Mouse (Mus musculus) MEL (cell line): ENCODE measurements around the gene Dock9. TPM values are rescaled to one million over a fixed set of nuclear protein-coding genes. Genes with fewer than 3 reads are reported as not detected.

Experiments used
- DNase-seq: peaks from one replicate; pipeline ENCODE4 v3.0.0; 2011; ENCODE audit warnings: low read depth, low spot score
- H3K27ac ChIP-seq: 2 replicates; pipeline ENCODE4 v1.5.1; 2012; ENCODE audit warnings: low read depth, mild to moderate bottlenecking, control low read depth, low read length, moderate library complexity; ENCODE audit not compliant: control insufficient read depth
- H3K27me3 ChIP-seq, 2 experiments: fragments of 150-350 bp in 1 of 2; sonication (generic) in 1 of 2; 2 replicates each; pipeline ENCODE4 v1.6.1; 2012; ENCODE audit warnings: low read length in 2 of 2, mild to moderate bottlenecking in 2 of 2, improper control_type of control experiment in 1 of 2, moderate library complexity in 1 of 2; ENCODE audit not compliant: insufficient read depth in 2 of 2, control insufficient read depth in 1 of 2
- H3K36me3 ChIP-seq, 2 experiments: 2 replicates each; pipeline ENCODE4 v1.6.1; 2012 to 2014; ENCODE audit warnings: low read length in 2 of 2, improper control_type of control experiment in 1 of 2, inconsistent platforms in 1 of 2, mild to moderate bottlenecking in 1 of 2; ENCODE audit not compliant: insufficient read depth in 2 of 2, control insufficient read depth in 1 of 2
- H3K4me1 ChIP-seq, 2 experiments: fragments of 150-350 bp in 1 of 2; sonication (generic) in 1 of 2; 2 replicates each; pipeline ENCODE4 v1.6.1; 2012; ENCODE audit warnings: low read length in 2 of 2, improper control_type of control experiment in 1 of 2, mild to moderate bottlenecking in 1 of 2; ENCODE audit not compliant: insufficient read depth in 2 of 2, control insufficient read depth in 1 of 2
- H3K4me3 ChIP-seq, 2 experiments: fragments of 150-350 bp in 1 of 2; sonication (generic) in 1 of 2; 2 replicates each; pipeline ENCODE4 v1.5.1; 2012; ENCODE audit warnings: low read depth in 2 of 2, low read length in 2 of 2, mild to moderate bottlenecking in 2 of 2, moderate library complexity in 2 of 2, control low read depth in 1 of 2, improper control_type of control experiment in 1 of 2; ENCODE audit not compliant: control insufficient read depth in 1 of 2, insufficient read depth in 1 of 2
- H3K79me2 ChIP-seq: 2 replicates; pipeline ENCODE4 v1.6.1; 2012; ENCODE audit warnings: mild to moderate bottlenecking, low read length, moderate library complexity; ENCODE audit not compliant: control insufficient read depth, poor library complexity, insufficient read depth
- H3K9ac ChIP-seq: 2 replicates; pipeline ENCODE4 v1.6.1; 2012; ENCODE audit warnings: low read depth, mild to moderate bottlenecking, control low read depth, low read length, moderate library complexity; ENCODE audit not compliant: control insufficient read depth, poor library complexity, severe bottlenecking
- H3K9me3 ChIP-seq: fragments of 150-350 bp; sonication (generic); replicated peaks from 2 replicates; pipeline ENCODE4 v1.6.1; 2012; ENCODE audit warnings: mild to moderate bottlenecking, low read length, improper control_type of control experiment, moderate library complexity; ENCODE audit not compliant: insufficient read depth
- BHLHE40 ChIP-seq: IDR thresholded peaks from 2 replicates; pipeline ENCODE4 v1.6.1; 2012; ENCODE audit warnings: low read depth, mild to moderate bottlenecking, inconsistent platforms, low read length, improper control_type of control experiment, borderline replicate concordance
- CHD1 ChIP-seq: IDR thresholded peaks from 2 replicates; pipeline ENCODE4 v1.6.1; 2012; ENCODE audit warnings: low read depth, mild to moderate bottlenecking, inconsistent platforms, low read length, improper control_type of control experiment
- E2F4 ChIP-seq: IDR thresholded peaks from 2 replicates; pipeline ENCODE4 v1.6.1; 2011; ENCODE audit warnings: low read depth, low read length, improper control_type of control experiment, borderline replicate concordance
- EP300 ChIP-seq, 2 experiments: IDR thresholded peaks; 2 replicates each; pipeline ENCODE4 v1.6.1; 2011; ENCODE audit warnings: improper control_type of control experiment in 2 of 2, low read length in 2 of 2, low read depth in 1 of 2, mild to moderate bottlenecking in 1 of 2
- GABPA ChIP-seq: IDR thresholded peaks from 2 replicates; pipeline ENCODE4 v1.6.1; 2012; ENCODE audit warnings: low read depth, mild to moderate bottlenecking, inconsistent platforms, low read length, improper control_type of control experiment, moderate library complexity
- JUND ChIP-seq: IDR thresholded peaks from 2 replicates; pipeline ENCODE4 v1.6.1; 2011; ENCODE audit warnings: low read depth, mild to moderate bottlenecking, improper control_type of control experiment, low read length
- KAT2A ChIP-seq: conservative IDR thresholded peaks from 2 replicates; pipeline ENCODE4 v1.6.1; 2012; ENCODE audit warnings: low read depth, low read length, improper control_type of control experiment, inconsistent platforms
- MAFK ChIP-seq: IDR thresholded peaks from 2 replicates; pipeline ENCODE4 v1.6.1; 2011; ENCODE audit warnings: low read depth, mild to moderate bottlenecking, low read length, improper control_type of control experiment, borderline replicate concordance
- MAX ChIP-seq: IDR thresholded peaks from 2 replicates; pipeline ENCODE4 v1.6.1; 2011; ENCODE audit warnings: low read length, improper control_type of control experiment
- MAZ ChIP-seq: IDR thresholded peaks from 2 replicates; pipeline ENCODE4 v1.6.1; 2012; ENCODE audit warnings: low read depth, mild to moderate bottlenecking, inconsistent platforms, low read length, improper control_type of control experiment
- MEF2A ChIP-seq: IDR thresholded peaks from 2 replicates; pipeline ENCODE4 v1.6.1; 2014; ENCODE audit warnings: low read depth, mild to moderate bottlenecking, inconsistent platforms, low read length, improper control_type of control experiment; ENCODE audit not compliant: poor library complexity, insufficient replicate concordance, severe bottlenecking; ENCODE audit errors: extremely low read depth
- MXI1 ChIP-seq: IDR thresholded peaks from 2 replicates; pipeline ENCODE4 v1.6.1; 2011; ENCODE audit warnings: mild to moderate bottlenecking, low read depth, low read length, improper control_type of control experiment
- MYC ChIP-seq: IDR thresholded peaks from 2 replicates; pipeline ENCODE4 v1.6.1; 2011; ENCODE audit warnings: low read depth, mild to moderate bottlenecking, low read length, improper control_type of control experiment, moderate library complexity
- NELFE ChIP-seq: IDR thresholded peaks from 2 replicates; pipeline ENCODE4 v1.6.1; 2011; ENCODE audit warnings: low read depth, low read length, improper control_type of control experiment
- NRF1 ChIP-seq: IDR thresholded peaks from 2 replicates; pipeline ENCODE4 v1.6.1; 2014; ENCODE audit warnings: low read depth, mild to moderate bottlenecking, inconsistent platforms, low read length, improper control_type of control experiment, moderate library complexity; ENCODE audit not compliant: poor library complexity, insufficient read depth, severe bottlenecking
- POLR2A ChIP-seq, 2 experiments: IDR thresholded peaks; 2 replicates each; pipeline ENCODE4 v1.6.1; 2011 to 2012; ENCODE audit warnings: low read length in 2 of 2, mild to moderate bottlenecking in 2 of 2, control low read depth in 1 of 2, improper control_type of control experiment in 1 of 2, low read depth in 1 of 2, moderate library complexity in 1 of 2; ENCODE audit not compliant: control insufficient read depth in 1 of 2, insufficient read depth in 1 of 2, poor library complexity in 1 of 2
- POLR2AphosphoS2 ChIP-seq: IDR thresholded peaks from 2 replicates; pipeline ENCODE4 v1.6.1; 2011; ENCODE audit warnings: low read length, improper control_type of control experiment
- POLR2AphosphoS5 ChIP-seq: IDR thresholded peaks from 2 replicates; pipeline ENCODE4 v1.6.1; 2012; ENCODE audit warnings: low read depth, borderline replicate concordance, mild to moderate bottlenecking, inconsistent platforms, low read length, moderate library complexity, mixed read lengths
- SIN3A ChIP-seq: IDR thresholded peaks from 2 replicates; pipeline ENCODE4 v1.6.1; 2012; ENCODE audit warnings: low read length, improper control_type of control experiment, inconsistent platforms
- SMC3 ChIP-seq: IDR thresholded peaks from 2 replicates; pipeline ENCODE4 v1.6.1; 2011; ENCODE audit warnings: low read depth, low read length, improper control_type of control experiment
- TAL1 ChIP-seq: IDR thresholded peaks from 2 replicates; pipeline ENCODE4 v1.6.1; 2012; ENCODE audit warnings: mild to moderate bottlenecking, inconsistent platforms, low read length, moderate library complexity, mixed read lengths
- TBP ChIP-seq: IDR thresholded peaks from 2 replicates; pipeline ENCODE4 v1.8.0; 2011; ENCODE audit warnings: low read depth, low read length, improper control_type of control experiment
- TCF12 ChIP-seq: IDR thresholded peaks from 2 replicates; pipeline ENCODE4 v1.6.1; 2014; ENCODE audit warnings: low read depth, mild to moderate bottlenecking, inconsistent platforms, low read length, improper control_type of control experiment, moderate library complexity
- UBTF ChIP-seq: IDR thresholded peaks from 2 replicates; pipeline ENCODE4 v1.6.1; 2012; ENCODE audit warnings: low read depth, mild to moderate bottlenecking, inconsistent platforms, low read length, improper control_type of control experiment, moderate library complexity, borderline replicate concordance; ENCODE audit not compliant: insufficient read depth
- USF1 ChIP-seq: IDR thresholded peaks from 2 replicates; pipeline ENCODE4 v1.6.1; 2014; ENCODE audit warnings: low read depth, mild to moderate bottlenecking, inconsistent platforms, low read length, improper control_type of control experiment, moderate library complexity
- USF2 ChIP-seq, 2 experiments: IDR thresholded peaks; 2 replicates each; pipeline ENCODE4 v1.6.1; 2011 to 2012; ENCODE audit warnings: improper control_type of control experiment in 2 of 2, low read length in 2 of 2, borderline replicate concordance in 1 of 2, inconsistent platforms in 1 of 2, low read depth in 1 of 2, mild to moderate bottlenecking in 1 of 2; ENCODE audit not compliant: insufficient read depth in 1 of 2
- ZC3H11A ChIP-seq: IDR thresholded peaks from 2 replicates; pipeline ENCODE4 v1.6.1; 2012; ENCODE audit warnings: low read depth, mild to moderate bottlenecking, inconsistent platforms, low read length, improper control_type of control experiment
- ZKSCAN1 ChIP-seq: IDR thresholded peaks from 2 replicates; pipeline ENCODE4 v1.6.1; 2012; ENCODE audit warnings: low read depth, mild to moderate bottlenecking, inconsistent platforms, low read length, improper control_type of control experiment, moderate library complexity
- polyA plus RNA-seq, 2 experiments: library from polyadenylated mRNA; stranded (reverse) in 1 of 2; unstranded in 1 of 2; fragments of >175 nt in 1 of 2; fragments of >200 nt in 1 of 2; gene quantifications; 2 replicates each; pipeline versions ENCODE4 v1.2.1 to v1.2.4; 2012; ENCODE audit warnings: low replicate concordance in 2 of 2, low read depth in 1 of 2; ENCODE audit not compliant: insufficient read length in 2 of 2, insufficient read depth in 1 of 2, missing spikeins in 1 of 2
- total RNA-seq: library from RNA; depleted of rRNA; stranded (reverse); fragments of 300-350 nt; gene quantifications from 2 replicates; pipeline ENCODE4 v1.2.3, GENCODE M21; 2012

The Dock9 gene
- total and polyA plus RNA-seq, 3 experiments, result 6.3 to 9.4 TPM; not detected in 1

DNA sequence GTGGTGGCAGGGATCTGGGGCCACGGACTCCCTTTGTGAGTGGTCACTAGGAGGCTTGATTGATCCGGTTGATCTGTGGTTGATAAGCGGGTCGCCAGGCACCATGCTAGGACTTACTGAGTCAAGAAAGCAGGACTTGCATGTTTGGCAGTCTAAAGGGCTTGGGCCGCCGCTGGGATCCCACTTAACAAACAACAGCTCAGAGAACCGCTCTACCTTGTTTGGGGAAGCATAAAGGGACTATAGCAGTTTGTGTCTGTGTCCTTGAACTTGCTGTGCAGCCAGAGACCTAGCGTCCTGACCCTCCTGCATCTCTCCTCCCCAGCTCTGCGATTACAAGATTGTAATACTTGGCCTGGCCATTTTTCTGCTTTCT lies 292.2 kb downstream of the Dock9 start:
- H3K79me2 ChIP-seq, result no peaks in the 10 kb centered on the region
- no peaks in the 10 kb centered on the region for H3K9me3 ChIP-seq
- H3K9ac ChIP-seq, result no peak overlapping the region
- H3K36me3 ChIP-seq, result no peaks in the 10 kb centered on the region
- no peak for DNase-seq
- TF ChIP-seq TCF12, result no peak
- no peak for TF ChIP-seq TAL1
- no peak for TF ChIP-seq USF1
- TF ChIP-seq ZC3H11A, result no peak
- TF ChIP-seq MAX, result no peak
- no peak for TF ChIP-seq ZKSCAN1
- TF ChIP-seq NELFE, result no peak
- TF ChIP-seq GABPA, result no peak
- TF ChIP-seq MYC, result no peak
- no peak for TF ChIP-seq POLR2AphosphoS2
- TF ChIP-seq SMC3, result no peak
- TF ChIP-seq E2F4, result no peak
- no peak for TF ChIP-seq CHD1
- no peak for TF ChIP-seq BHLHE40
- no peak for TF ChIP-seq KAT2A
- peaks cover 0 to 6% of the 10 kb centered on the region in 2 experiments; a peak in 2 of 4 replicates for H3K27me3 ChIP-seq
- no peak overlapping the region for H3K4me3 ChIP-seq
- no peak overlapping the region for H3K27ac ChIP-seq
- H3K4me1 ChIP-seq, result no peaks in the 10 kb centered on the region

DNA sequence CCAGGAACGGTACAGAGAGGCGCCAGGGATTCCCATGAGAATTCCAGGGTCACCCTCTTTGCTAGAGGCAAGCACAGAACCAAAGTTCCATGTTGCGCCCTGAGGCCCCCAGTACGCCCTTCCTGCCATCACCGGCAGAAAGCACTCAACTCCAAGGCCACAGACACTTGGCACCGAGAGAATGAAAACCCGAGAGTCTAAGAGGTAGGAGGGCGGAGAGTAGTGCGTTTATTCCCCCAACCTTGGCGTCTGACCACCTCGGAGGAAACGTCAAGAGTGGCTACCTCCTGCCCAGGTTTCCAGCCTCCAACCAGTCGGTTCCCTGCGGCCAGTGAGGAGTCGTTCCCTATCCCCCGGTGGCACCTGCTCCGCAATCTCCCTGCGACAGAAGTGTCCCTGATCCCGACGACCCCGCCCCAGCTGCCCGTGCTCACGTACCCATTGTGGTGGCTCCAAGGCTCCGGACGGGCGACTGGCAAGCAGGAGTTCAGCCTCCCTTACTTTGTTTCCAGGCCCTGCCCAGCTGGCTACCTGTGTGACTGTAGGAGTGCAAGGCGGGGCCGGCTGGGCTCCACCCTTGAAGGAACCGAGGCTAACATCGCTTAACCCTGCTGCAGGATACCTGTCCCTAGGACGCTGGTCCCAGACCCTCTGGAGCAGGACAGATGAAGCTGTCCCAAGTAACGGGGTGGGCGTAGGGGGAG lies 292.7 kb downstream of the Dock9 start, which contains the start of gene Slc15a1:
Gene Slc15a1 (minus strand): TSS at position 472 of the 704 bp plus-strand sequence.
- TF ChIP-seq MAFK (no peak), MEF2A (no peak), SIN3A (no peak), USF2 (IDR thresholded peaks at IDR 0.05; ENCODE audit: borderline replicate concordance in 1 of 2, insufficient read depth in 1 of 2, low read depth in 1 of 2, low read length in 2 of 2) (no peak), TBP (no peak), EP300 (IDR thresholded peaks at IDR 0.05; ENCODE audit: low read depth in 1 of 2, low read length in 2 of 2) (no peak), POLR2AphosphoS5 (no peak), TCF12 (no peak), POLR2A (IDR thresholded peaks at IDR 0.05; ENCODE audit: control insufficient read depth in 1 of 2, insufficient read depth in 1 of 2, low read depth in 1 of 2, low read length in 2 of 2, poor library complexity in 1 of 2) (no peak), ZC3H11A (no peak), NELFE (no peak), NRF1 (no peak), MAZ (no peak), MXI1 (no peak), MYC (no peak), KAT2A (no peak), JUND (no peak), UBTF (no peak)
- no peak within 1 kb of the TSS for H3K9ac ChIP-seq
- no peaks in the 10 kb centered on the region for H3K36me3 ChIP-seq
- H3K9me3 ChIP-seq, result no peaks in the 10 kb centered on the region
- no peak within 1 kb of the TSS for H3K27ac ChIP-seq
- H3K79me2 ChIP-seq, result no peaks in the 10 kb centered on the region
- no peak for DNase-seq
- H3K4me1 ChIP-seq, result no peaks in the 10 kb centered on the region
- H3K27me3 ChIP-seq, result peaks cover 0 to 6% of the 10 kb centered on the region in 2 experiments; a peak in 2 of 4 replicates
- H3K4me3 ChIP-seq, result no peak within 1 kb of the TSS
